Mouse (Mus musculus) MEL-GATA-1-ER (cell line): ENCODE data around the gene Rfx5.
"Not testable (repeated sequence)": the region's sequence is repeated elsewhere in the genome, so short reads cannot be mapped to it uniquely, and the experiment has no call there.

ENCODE experiments used
- DNase-seq: peaks from one replicate; pipeline ENCODE4 v3.0.0-alpha.2; 2012; ENCODE audit warnings: low read depth; ENCODE audit errors: extremely low read depth

The Rfx5 gene

DNA sequence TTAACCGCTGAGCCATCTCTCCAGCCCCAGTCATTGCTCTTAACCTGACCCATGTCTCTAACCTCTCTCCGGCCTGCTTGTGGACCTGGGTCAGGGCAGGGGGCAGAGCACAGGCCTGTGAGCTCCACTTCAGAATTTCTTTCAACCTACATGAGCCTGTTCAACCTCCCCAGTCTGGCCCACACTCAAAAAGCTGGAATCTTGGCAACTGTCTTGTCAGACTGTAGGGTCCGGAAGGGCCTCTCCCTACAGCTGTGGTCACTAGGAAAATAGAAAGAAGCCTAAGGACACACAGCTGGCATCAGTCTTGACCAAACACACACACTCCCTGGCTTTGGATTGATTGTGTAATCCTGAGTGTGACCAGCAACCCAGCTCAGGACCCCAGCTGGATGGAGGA is 18.5 kb upstream of the Rfx5 start:
- not testable (repeated sequence) for DNase-seq

DNA sequence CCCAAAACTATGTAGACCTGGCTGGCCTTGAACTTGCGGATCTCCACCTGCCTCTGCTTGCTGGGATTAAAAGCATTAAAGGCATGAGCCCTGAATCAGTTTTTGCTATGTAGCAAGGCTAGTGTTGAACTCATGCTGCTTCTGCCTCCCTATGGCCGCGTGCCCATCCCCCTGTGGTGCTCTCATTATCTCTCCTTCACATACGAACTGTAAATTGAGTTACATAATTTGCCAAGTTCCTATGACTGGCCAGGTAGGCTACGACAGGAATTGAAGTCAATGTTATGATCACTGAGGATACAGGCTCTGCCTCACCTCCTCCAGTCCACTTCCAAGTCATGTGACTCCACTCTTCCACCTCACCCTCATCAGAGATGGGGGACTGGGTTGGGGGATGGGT is 17.7 kb upstream of the Rfx5 start:
- DNase-seq, result not testable (repeated sequence)

DNA sequence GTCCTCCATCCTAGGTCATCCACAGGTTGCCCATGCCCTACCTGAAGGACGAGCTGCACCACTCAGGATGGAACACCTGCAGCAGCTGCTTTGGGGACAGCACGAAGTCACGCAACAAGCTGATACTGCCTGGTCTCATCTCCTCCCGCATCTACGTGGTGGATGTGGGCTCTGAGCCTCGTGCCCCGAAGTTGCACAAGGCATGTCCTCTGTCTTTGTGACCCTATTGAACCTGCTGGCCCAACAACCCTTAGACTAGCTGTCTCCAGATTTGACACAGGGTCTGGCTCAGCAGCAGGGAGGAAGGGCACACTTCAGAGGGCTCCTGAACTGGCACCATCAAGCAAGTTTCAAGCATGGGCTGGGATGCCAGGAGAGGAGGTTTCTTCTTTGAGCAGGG is 16.7 kb upstream of the Rfx5 start:
- not testable (repeated sequence) for DNase-seq

DNA sequence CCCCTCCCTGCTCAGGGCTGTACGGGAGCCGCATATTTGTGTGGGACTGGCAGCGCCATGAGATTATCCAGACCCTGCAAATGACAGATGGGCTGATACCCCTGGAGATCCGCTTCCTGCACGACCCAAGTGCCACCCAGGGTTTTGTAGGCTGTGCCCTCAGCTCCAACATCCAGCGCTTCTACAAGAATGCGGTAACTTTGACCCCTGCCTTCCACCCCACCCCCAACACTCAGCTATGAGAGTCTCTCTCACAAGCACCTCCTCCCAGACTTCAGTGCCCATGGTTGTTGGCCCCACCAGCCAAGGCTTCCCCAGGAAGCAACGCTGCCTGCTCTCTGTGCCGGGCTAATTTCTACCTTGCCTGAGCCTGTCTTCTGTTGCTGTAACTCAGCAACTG is 13.8 kb upstream of the Rfx5 start:
- DNase-seq, result not testable (repeated sequence)

DNA sequence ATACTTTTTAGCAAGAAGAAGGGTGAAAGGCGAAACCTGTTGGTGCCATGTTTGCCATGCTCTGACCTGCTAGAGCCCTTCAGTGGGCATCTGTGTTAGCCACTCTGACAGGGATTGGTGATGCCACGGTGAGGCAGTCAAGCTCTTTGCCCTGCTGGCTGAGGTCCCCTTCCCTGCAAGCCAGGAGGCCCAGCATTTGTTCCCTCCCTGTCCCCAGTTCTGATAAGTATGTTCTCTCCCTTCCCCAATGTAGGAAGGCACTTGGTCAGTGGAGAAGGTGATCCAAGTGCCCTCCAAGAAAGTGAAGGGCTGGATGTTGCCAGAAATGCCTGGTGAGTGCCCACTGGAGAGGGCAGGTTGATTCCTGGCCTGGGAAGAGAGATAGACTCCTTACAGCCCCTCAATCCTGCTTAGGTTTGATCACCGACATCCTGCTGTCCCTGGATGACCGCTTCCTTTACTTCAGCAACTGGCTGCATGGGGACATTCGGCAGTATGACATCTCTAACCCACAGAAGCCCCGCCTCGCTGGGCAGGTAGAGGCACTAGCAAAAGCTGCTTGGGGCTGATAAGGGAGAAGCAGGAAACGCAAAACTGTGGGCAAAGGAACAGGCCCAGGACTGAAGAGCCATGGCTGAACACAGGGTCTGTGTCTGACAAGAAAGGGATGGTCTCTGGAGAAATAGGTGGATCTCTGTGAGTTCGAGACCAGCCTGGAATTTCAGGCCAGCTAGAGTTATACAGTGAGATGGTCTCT is 11.5 kb upstream of the Rfx5 start:
- peak; percentile 92 for DNase-seq

DNA sequence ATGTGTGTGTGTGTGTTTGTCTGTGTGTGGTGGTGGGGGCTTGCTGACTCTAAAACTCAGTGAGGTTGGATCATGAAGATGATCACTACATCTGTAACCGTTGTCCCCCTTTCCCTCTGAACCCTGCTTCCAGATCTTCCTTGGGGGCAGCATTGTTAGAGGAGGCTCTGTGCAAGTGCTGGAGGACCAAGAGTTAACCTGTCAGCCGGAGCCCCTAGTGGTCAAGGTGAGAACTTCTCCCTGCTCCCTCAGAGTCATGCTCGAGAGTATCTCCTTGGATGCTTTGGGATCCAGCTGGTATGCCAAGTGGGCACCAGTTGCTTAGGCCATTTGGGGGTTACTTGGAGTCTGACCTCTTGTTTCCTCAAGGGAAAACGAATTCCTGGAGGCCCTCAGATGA is 10.2 kb upstream of the Rfx5 start:
- not testable (repeated sequence) for DNase-seq

DNA sequence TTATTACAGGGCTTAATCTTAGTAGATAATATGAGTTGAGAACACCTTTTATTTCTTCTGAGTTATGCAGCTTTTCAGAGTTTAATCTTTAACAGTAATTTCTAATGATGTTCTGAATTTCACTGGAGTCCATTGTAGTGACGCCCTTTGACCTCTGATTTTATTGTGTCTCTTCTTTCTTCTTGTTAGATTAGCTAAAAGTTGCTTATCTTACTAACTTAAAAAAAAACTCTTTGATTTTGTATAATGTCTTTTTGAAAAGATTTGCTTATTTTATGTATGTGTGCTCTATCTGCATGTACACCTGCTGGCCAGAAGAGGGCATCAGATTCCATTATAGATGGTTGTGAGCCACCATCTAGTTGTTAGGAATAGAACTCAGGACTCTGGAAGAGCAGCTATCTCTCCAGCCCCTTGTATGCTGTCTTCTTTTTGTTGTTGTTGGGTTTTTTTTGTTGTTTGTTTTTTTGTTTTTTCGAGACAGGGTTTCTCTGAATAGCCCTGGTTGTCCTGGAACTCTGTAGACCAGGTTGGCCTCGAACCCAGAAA is 5.7 kb upstream of the Rfx5 start:
- no peak for DNase-seq

DNA sequence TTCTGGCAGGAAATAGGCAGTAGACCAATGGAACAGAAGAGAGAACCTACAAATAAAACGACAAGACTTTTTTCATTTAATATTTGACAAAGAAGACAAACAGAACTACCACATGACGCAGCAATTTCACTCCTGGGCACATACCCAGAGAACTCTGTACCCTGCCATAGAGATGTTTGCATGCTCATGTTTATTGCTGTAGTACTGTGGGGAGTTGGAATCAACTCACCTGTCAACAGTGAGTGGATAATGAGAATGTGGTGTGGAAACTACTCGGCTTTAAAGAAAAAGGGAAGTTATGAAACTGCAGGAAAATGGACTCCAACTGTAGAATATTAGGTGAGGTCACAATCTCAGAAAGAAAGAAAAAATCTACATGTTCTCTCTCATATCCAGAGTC is 4.2 kb upstream of the Rfx5 start:
- peak; percentile 75 for DNase-seq

DNA sequence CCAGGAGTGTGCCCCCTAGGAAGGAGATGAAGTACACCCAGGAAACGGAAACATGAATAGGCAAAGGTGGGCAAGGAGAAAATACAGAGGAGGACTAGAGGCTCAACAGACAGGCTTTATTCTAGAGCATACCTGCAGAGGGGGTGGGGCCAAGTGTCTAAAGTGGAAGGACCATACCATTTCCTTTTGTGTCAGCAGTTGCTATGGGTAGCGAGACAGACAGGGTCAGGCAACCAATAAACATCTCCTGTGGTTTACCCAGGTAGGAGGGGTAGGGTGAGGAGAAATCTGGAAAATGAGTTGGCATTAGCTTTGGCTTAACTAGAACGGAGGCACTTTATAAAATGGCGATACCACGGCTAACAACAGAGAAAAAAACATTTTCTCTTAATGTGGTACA is 1.1 kb upstream of the Rfx5 start:
- DNase-seq, result no peak

DNA sequence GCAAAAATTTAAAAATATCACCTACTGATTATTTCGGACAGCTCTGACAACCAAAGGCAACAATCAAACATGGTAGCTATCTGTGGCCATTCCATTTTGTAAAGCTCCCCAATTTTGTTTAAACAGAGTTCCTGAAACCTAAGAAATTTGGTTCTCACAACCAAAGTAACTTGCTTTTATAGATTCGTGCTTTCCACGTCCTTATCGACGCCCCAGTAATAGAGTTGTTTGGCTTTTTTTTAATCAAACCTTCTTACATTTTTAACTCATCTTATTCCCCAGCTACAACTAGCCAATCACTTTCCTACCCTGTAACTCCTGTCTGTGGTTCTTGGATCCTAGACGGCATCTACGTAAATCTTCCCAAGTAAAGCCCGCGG is 501 bp upstream of the Rfx5 start:
- no peak for DNase-seq

DNA sequence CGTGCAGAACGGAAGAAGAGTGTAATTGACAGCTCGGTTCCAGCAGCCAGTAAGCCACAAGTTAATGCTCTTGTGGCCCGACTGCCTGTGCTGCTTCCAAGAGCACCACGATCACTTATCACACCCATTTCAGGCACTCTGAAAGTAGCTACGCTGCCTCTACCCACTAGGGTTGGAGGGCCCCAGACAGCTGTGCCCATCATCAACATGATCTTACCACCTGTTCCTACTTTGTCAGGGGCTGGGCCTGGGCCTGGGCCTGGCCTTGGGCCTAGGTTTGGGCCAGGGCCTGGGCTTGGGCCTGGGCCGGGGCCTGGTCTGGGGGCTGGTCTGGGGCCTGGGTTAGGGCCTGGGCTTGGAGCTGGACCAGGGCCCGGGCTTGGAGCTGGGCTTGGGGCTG is 4.4 kb downstream of the Rfx5 start:
- DNase-seq, result no peak

DNA sequence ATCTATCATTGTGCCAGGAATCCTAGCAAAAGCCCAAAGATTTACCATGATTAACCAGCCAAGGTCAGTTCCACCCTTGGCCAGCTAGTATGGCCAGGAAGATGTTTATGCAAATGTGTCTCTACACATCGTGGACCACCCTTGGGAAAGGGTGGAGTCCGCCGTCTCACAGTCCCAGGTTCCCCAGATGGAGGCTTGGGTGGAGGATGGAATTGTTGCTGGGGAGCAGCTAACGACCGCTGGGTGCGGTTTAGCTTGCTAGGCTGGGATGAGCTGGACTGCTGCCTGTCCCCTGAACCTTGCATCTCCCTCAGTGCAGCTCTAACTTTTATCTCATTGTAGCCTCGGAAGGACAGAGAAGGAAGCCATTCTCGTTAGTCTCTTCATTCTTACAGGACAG is 6.0 kb downstream of the Rfx5 start:
- no peak for DNase-seq

DNA sequence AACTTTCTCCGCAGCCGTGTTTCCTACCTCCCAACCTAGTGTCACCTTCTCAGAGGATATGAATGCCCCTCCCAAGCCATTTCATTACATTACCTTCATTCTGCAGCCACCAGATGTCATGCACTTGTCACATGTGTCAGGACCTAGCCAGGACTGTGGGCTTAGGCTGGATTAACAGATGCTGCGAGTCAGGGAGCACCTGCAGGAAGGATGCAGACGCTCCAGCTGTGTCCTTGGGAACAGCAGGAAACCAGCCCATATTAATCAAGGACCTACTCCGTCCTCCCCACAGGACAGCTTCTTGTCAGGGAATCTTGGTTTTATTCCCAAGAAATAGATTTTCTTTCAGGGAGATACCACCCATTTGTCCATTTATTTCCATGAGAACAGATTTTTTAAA is 6.4 kb downstream of the Rfx5 start:
- DNase-seq, result no peak

DNA sequence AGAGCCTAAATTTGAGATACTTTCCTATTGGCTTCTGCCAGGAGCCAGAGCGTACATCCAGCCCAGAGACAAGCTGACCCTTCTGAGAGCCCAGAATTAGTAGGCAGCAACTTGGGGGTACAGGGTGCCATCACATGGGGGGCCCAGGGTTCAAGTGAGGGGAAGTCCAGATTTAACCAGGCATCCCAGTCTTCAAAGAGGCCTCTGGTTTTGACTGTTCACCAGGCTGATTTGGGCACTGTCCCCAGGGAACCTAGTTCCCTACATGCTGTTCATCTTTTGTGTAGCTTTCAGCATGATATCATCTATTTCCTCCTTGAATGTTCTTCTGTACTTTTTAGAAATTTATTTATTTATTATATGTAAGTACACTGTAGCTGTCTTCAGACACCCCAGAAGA is 11.1 kb downstream of the Rfx5 start:
- DNase-seq, result no peak

DNA sequence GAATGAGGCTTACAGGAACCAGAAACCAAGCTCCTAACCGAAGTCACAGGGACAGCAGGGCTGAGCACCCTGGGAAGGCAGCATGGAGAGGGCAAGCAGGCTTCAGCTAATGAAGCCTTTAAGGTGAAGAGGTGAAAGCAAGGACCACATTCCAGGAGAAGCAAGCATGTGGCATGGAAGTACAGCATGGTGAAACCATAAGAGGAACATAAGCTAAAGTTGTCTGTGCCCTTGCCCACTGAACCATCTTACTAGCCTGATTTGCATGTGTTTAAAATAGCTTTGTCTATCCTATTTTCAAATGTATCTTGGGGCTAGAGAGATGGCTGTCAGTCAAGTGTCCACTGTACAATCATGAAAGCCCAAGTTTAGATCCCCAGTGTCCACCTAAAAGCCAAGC is 12.0 kb downstream of the Rfx5 start:
- no peak for DNase-seq

DNA sequence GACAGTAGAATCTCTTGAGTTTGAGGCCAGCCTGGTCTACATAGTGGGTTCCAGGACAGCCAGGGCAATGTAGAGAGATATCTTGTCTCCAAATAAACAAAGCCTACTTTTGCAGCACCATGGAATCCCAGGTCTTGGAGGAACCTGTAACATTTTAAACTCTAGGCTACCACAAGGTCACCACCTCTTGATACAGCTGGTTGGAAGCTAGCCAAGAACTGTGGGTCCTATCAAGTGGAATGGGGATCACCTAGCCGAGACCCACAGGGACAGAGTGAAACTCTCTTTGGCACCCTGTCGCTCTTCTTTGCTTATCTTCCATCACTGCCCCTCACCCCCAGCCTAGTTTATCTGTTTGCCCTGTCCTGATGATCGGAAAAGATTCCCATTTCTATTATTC is 18.7 kb downstream of the Rfx5 start:
- no peak for DNase-seq

DNA sequence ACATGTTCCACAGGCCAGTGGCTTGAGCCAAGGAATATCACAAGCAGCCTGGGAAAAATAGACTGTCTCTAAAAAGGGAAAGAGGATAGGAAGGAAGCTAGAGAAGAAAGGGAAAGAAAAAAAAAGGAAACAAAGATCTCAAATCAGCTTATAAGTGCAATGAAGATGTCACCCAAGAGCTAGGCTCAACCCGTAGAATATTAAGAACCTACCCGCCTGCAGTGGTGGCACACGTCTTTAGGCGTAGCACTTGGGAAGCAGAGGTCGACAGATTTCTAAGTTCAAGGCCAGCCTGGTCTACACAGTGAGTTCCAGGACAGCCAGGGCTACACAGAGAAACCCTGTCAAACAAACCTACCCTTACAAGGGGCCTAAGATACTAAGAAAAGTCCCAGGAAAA is 19.7 kb downstream of the Rfx5 start:
- DNase-seq, result no peak

DNA sequence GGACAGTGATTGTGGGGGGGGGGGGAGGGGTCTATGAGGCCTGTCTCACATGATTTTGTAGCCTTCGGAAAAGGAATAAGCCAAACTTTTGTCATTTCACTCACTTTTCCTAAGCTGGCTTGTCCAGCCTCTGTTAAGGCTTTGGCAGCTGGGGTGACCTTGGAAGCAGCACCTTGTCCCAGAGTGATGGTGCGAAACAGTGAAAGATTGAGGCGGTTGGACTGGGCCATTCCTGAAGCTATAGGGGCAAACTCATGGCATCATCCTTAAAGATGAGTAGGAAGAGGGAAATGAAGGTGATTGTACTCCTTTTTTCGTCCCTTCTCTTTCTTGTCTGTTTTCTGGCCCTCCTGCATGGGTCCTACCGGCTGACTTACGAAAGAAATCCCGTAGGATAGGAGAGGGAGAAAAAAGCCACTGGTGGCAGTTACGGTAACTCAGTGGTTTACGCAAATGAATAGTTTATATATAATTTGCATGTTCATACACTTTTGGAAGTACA is 20.2 kb downstream of the Rfx5 start:
- DNase-seq, result no peak

DNA sequence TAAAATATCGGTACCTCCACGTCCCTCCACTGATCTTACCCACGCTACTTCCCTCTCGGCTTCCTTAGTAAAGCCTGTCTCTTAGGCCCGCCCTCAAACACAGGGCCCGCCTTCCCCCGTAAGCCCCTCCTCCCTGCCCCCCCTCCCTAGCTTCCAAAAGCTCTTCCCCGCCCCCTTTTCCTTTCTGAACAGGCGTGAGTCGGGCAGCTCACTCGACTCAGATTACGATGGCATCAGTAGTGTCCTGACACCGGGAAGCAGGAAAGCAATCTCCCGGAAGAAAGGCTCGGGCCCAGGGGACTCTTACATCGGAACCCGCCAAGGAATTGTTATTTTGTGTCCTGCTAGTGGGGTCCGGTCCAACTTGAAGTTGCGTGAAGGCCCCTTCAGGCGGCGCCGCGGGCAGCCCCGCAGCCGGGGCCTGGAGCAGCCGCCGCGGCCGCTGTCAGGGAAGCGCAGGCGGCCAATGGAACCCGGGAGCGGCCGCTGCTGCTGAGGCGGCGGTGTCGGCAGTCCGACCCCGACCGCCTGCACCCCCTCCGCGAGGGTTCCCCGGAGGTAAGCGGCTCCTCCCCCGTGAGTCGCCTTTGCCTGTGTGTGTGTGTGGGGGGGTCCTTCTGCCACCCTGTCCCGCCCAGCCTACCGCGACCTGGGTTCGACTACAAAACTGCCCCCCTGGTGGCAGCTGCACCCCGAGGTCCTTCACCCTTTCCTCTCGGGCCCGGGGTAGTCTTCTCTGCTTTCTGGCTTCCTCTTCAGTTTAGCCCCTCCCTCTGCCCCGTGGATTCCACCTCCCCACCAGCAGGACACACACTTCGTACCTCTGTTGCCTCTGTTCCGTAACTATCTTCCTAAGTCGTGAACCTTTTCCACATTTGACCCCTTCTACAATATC is 20.9 kb downstream of the Rfx5 start, which contains the start of gene Pi4kb:
Pi4kb (plus strand) TSS at position 204 of the 895 bp plus-strand sequence.
- peak; percentile 96 for DNase-seq

DNA sequence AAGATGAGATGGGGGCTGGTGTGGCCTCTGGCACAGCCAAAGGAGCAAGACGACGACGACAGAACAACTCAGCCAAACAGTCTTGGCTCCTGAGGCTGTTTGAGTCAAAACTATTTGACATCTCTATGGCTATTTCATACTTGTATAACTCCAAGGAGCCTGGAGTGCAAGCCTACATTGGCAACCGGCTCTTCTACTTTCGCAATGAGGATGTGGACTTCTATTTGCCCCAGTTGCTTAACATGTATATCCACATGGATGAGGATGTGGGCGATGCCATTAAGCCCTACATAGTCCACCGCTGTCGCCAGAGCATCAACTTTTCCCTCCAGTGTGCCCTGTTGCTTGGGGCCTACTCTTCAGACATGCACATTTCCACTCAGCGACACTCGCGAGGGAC is 30.4 kb downstream of the Rfx5 start:
- no peak for DNase-seq

DNA sequence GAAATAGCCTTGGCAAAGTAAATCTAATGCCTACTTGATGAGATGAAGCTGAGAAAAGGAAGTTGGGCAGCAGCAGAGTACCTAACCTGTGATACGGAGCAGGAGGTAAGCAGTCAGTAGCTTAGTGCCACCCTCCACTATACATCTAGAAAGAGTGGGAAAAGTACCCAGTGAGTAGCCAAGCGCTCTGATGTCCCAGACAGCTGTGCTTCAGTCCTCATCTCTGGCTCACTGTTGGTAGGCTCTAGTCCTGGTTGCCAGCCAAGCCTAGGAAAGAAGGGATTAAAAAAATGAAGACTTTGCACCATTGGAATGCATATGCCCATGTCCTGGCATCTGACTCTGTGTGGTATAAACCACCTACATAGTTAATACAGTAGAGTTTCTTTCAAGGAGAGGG is 31.6 kb downstream of the Rfx5 start:
- DNase-seq, result no peak

DNA sequence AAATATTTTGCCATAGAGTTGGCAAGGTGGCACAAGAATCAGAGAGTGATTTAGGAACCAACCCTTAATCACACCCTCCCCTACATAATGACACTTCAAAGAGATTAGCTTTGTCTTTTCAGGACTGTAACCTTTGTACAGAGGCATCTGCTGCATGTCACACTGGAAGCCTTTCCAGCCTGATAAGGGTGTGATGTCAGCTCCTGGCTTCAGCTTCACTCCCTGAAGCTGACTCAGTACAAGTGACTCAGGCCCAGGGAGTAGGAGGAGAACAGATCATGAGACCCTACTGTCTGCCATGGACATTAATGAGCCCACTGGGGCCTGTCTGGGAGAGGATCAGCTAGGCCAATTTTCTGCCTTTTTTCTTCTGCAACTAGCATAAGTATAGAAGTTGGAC is 33.7 kb downstream of the Rfx5 start:
- DNase-seq, result peak; percentile 81
